Mouse (Mus musculus) liver, adult 2 months (tissue): ENCODE data around the gene Pmvk. TPM values are rescaled to one million over a fixed set of nuclear protein-coding genes. Genes with fewer than 3 reads are reported as not detected.

Experiments used
- DNase-seq: peaks from one replicate; pipeline ENCODE4 v3.0.0-alpha.2; 2011; ENCODE audit warnings: low read depth, low spot score; ENCODE audit errors: extremely low read depth
- H3K27ac ChIP-seq: fragments of 200-500 bp; replicated peaks from 2 replicates; pipeline ENCODE4 v1.5.1; 2012; ENCODE audit warnings: low read depth, mild to moderate bottlenecking, control low read depth, inconsistent platforms, low read length; ENCODE audit not compliant: insufficient read depth
- H3K27me3 ChIP-seq: fragments of 200-500 bp; 2 replicates; pipeline ENCODE4 v1.6.1; 2012; ENCODE audit warnings: mild to moderate bottlenecking, moderate library complexity, low read length, inconsistent platforms; ENCODE audit not compliant: control insufficient read depth, insufficient read depth
- H3K36me3 ChIP-seq: fragments of 200-500 bp; 2 replicates; pipeline ENCODE4 v1.6.1; 2012; ENCODE audit warnings: low read length, inconsistent platforms; ENCODE audit not compliant: control insufficient read depth, insufficient read depth
- H3K4me1 ChIP-seq: fragments of 200-500 bp; 2 replicates; pipeline ENCODE4 v1.6.1; 2011; ENCODE audit warnings: low read length; ENCODE audit not compliant: control insufficient read depth, insufficient read depth
- H3K4me3 ChIP-seq: fragments of 200-500 bp; 2 replicates; pipeline ENCODE4 v1.5.1; 2011; ENCODE audit warnings: low read depth, mild to moderate bottlenecking, control low read depth, low read length, moderate library complexity; ENCODE audit not compliant: insufficient read depth
- H3K79me2 ChIP-seq: fragments of 200-500 bp; 2 replicates; pipeline ENCODE4 v1.6.1; 2012; ENCODE audit warnings: inconsistent platforms, mild to moderate bottlenecking, low read length, moderate library complexity; ENCODE audit not compliant: control insufficient read depth, insufficient read depth
- H3K9ac ChIP-seq: fragments of 200-500 bp; 2 replicates; pipeline ENCODE4 v1.6.1; 2012; ENCODE audit warnings: low read depth, mild to moderate bottlenecking, control low read depth, inconsistent platforms, low read length
- CTCF ChIP-seq: fragments of 200-500 bp; IDR thresholded peaks from 2 replicates; pipeline ENCODE4 v1.5.1; 2011; ENCODE audit warnings: low read depth, low read length, control low read depth
- POLR2A ChIP-seq: fragments of 200-500 bp; IDR thresholded peaks from 2 replicates; pipeline ENCODE4 v1.6.1; 2011; ENCODE audit warnings: low read length, control low read depth; ENCODE audit not compliant: insufficient read depth; ENCODE audit errors: extremely low read depth
- WGBS: fragments of 180-500 bp; shearing (Covaris S2); methylation state at CpG from one replicate; pipeline ENCODE4 v1.1.7; 2018; 5-methylcytosine and 5-hydroxymethylcytosine counted together
- polyA plus RNA-seq: library from polyadenylated mRNA; depleted of rRNA; stranded (reverse); fragments of >200 nt; gene quantifications from 2 replicates; pipeline ENCODE4 v1.2.3, GENCODE M21; 2012
- total RNA-seq: library from RNA; depleted of rRNA; stranded (reverse); fragments of >200 nt; gene quantifications from 2 replicates; pipeline ENCODE4 v1.2.3, GENCODE M21; 2014

Pmvk gene
- total and polyA plus RNA-seq, 2 experiments = 108 to 112 TPM

DNA sequence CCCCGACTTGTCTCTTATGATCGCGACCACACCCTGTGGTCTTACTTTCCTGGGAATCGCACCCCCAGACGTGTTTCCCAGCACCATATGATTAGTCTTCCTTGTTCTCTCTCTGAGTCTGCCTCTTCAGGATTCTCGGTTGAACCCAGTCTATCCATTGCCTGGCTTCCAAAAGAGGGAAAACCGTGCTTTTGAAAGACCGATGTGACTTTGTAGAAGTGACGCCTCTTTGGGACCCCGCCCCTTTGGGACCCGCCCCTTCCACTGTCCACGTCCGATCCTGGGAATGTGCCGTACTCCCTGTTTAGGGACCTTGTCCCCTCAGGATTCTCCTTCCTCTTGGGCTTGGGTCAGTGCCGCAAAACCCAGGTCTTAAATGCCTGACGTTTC is 35.5 kb upstream of the Pmvk start:
- Histone ChIP-seq H3K27ac (peak overlapping the region; percentile 99), H3K9ac (peak overlapping the region; percentile 81), H3K4me1 (peaks cover 11% of the 10 kb centered on the region), H3K79me2 (peaks cover 8% of the 10 kb centered on the region; the same call in 1 of the 2 replicates), H3K36me3 (peaks cover 4% of the 10 kb centered on the region), H3K27me3 (no peaks in the 10 kb centered on the region), H3K4me3 (peak overlapping the region; percentile 73)
- peak; percentile 90 for DNase-seq
- TF ChIP-seq CTCF (no peak), POLR2A (peak; percentile 60; the same call in 1 of the 2 replicates)
- under 1% methylated on average over 16 of the region's 16 CpGs for WGBS

DNA sequence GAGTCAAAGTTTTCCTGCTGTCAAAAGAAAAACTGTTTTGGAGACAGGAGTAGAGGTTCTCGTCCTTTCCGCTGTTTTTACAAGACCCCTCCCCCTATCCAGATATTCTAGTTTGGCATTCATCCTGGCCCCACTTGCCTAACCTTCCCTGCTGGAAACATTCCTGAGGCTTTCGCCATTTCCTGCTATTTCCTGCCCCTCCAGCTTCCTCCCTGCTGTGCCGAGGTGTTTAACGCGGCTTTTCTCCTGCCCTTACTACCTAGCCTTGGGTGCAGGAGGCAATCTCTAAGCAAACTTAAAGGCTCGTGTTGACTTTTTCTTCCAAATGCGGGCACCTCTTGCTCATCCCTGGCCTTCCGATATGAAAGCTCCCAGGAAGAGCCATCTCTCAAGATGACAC is 34.8 kb upstream of the Pmvk start:
- Histone ChIP-seq H3K4me1 (peaks cover 11% of the 10 kb centered on the region), H3K27me3 (no peaks in the 10 kb centered on the region), H3K4me3 (peak overlapping the region; percentile 73), H3K27ac (peak overlapping the region; percentile 99), H3K79me2 (peaks cover 8% of the 10 kb centered on the region; the same call in 1 of the 2 replicates), H3K36me3 (peaks cover 7% of the 10 kb centered on the region), H3K9ac (peak overlapping the region; percentile 81)
- 3% methylated on average over 9 of the region's 9 CpGs for WGBS
- TF ChIP-seq CTCF = no peak
- TF ChIP-seq POLR2A = peak; percentile 51; the same call in 1 of the 2 replicates
- peak; percentile 82 for DNase-seq

DNA sequence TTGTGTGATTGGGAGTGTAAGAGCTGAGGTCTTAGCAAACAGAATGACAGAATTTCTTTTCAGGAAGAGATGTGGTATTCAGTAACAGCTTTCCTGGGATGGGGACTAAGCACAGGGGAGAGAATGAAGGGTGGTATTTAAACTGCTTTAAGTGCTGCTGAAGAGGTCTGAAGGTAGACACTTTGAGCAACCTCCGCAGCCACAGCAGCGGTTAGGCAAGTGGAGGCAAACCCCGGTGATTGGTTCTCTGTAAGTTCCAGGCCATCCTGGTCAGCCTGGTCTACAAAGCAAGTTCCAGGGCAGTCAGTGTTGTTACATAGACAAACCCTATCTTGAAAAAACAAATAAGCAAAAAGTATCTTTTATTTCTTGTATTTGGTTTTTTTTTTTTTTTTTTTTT is 34.4 kb upstream of the Pmvk start:
- H3K9ac ChIP-seq = peak overlapping the region; percentile 72
- TF ChIP-seq POLR2A (no peak), CTCF (no peak)
- H3K4me3 ChIP-seq = peak overlapping the region; percentile 55
- peaks cover 11% of the 10 kb centered on the region for H3K4me1 ChIP-seq
- H3K27ac ChIP-seq = peak overlapping the region; percentile 99
- DNase-seq = no peak
- WGBS = 6% methylated on average over 3 of the region's 3 CpGs
- H3K27me3 ChIP-seq = no peaks in the 10 kb centered on the region
- H3K36me3 ChIP-seq = peaks cover 9% of the 10 kb centered on the region
- peaks cover 8% of the 10 kb centered on the region; the same call in 1 of the 2 replicates for H3K79me2 ChIP-seq

- peak overlapping the region; percentile 18; the same call in 1 of the 2 replicates for H3K9ac ChIP-seq
- H3K4me3 ChIP-seq = no peak overlapping the region
- no peak for DNase-seq
- H3K36me3 ChIP-seq = peaks cover 7% of the 10 kb centered on the region; the same call in 1 of the 2 replicates
- peaks cover 8% of the 10 kb centered on the region; the same call in 1 of the 2 replicates for H3K79me2 ChIP-seq
- WGBS = 25% methylated on average over 2 of the region's 2 CpGs
- peaks cover 11% of the 10 kb centered on the region for H3K4me1 ChIP-seq
- no peaks in the 10 kb centered on the region for H3K27me3 ChIP-seq
- H3K27ac ChIP-seq = peak overlapping the region; percentile 65
- TF ChIP-seq POLR2A (no peak), CTCF (no peak)
Observed at GRCm38 (mm10) chr3:89420421-89420820, 33.9 kb upstream of the Pmvk start.

DNA sequence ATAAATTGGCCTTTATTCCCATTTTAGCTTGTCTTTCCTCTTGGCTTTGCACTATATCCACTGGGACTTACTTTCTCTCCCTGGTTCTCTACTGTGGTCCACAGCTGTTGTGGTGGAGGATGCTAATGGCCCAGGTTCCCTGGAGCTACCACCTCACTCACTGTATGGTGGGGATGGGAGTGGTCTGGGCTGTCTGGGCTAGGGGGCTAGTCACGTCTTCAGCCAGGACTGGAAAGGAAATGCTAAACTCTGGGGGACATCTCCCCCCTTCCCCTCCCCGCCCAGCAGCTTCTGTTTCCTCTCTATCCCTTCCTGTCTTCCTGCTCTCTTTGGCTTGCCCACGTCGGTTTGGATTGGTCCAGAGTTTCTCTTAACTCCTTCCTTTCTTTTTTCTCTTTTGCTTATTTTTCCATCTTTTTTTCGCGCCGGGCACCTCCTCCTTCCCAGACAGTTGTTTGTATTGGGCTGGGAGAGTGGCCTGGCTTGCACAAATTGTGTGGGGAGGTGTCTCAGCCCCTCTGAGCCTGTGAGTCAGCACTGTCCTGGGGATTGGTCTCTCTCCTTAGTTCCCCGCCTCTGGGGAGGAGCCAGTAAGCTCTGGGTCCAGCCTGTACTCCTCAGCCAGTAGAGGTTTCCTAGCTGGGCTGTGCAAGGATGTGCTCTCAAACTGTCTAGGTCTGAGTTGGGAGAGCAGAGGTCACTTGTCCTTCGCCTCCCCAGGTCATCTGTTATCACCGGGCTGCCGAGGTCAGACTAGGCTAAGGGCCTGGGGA is 33.2 kb upstream of the Pmvk start:
- peak overlapping the region; percentile 37; the same call in 1 of the 2 replicates for H3K4me3 ChIP-seq
- peak overlapping the region; percentile 65 for H3K27ac ChIP-seq
- H3K36me3 ChIP-seq = peaks cover 10% of the 10 kb centered on the region; the same call in 1 of the 2 replicates
- peaks cover 11% of the 10 kb centered on the region for H3K4me1 ChIP-seq
- peaks cover 6% of the 10 kb centered on the region; the same call in 1 of the 2 replicates for H3K79me2 ChIP-seq
- H3K27me3 ChIP-seq = no peaks in the 10 kb centered on the region
- peak; percentile 91 for DNase-seq
- WGBS = 5% methylated on average over 11 of the region's 11 CpGs
- peak overlapping the region; percentile 51 for H3K9ac ChIP-seq
- TF ChIP-seq POLR2A (peak; percentile 55; the same call in 1 of the 2 replicates), CTCF (no peak)
